Mouse (Mus musculus): ENCODE measurements around the gene Tab2. TPM values are rescaled to one million over a fixed set of nuclear protein-coding genes. Genes with fewer than 3 reads are reported as not detected.

Gene Tab2
- polyA plus RNA-seq, 1 experiment from 2014 or later = 15.8 TPM

DNA sequence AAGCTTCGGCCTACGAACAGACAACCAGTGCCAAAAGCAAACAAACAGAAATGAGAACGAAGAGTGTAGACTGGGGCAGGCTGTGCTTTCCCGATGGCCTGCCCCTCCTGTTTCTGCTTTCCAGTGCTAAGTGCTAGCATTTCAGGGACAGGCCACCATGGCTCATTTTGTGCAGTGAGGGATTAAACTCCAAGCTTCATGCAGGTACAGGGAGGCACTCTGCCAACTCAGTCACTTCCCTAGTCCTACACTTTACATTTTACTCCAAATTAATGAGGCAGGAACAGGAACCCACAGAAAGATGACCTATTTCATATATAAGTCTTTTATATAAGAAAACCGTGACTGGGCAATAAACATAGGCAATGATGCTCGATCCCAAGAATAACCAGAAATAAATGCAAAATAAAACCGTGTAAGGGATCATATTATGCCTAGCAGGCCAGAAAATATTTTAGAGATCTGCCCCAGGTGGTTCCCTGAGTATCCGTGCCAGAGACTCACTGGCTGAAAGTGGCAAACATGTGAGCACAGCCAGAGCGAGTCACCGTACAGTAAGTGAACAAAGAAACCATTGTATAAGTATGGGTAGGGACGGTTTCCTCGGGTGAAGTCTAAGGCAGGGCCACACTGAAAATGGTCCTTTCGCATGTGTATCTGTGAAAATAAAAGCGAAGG, 94.6 kb downstream of the Tab2 start:
- Histone ChIP-seq H3K4me1 (replicated peaks; ENCODE audit: control insufficient read depth, insufficient read depth, low read length) (no peaks in the 10 kb centered on the region), H3K4me2 (ENCODE audit: low read length) (no peak overlapping the region), H3K27ac (ENCODE audit: low read length) (no peak overlapping the region), H3K9me3 (ENCODE audit: control insufficient read depth, low read length) (no peaks in the 10 kb centered on the region), H3K4me3 (replicated peaks; ENCODE audit: low read length) (no peak overlapping the region), H3K9ac (replicated peaks; ENCODE audit: low read depth, low read length) (no peak overlapping the region), H3K36me3 (ENCODE audit: control insufficient read depth, insufficient read depth) (no peaks in the 10 kb centered on the region), H3K27me3 (replicated peaks; ENCODE audit: control insufficient read depth, insufficient read depth, low read length) (no peaks in the 10 kb centered on the region)
- no peak for ATAC-seq
- 70% methylated on average over 14 of the region's 14 CpGs for WGBS

DNA sequence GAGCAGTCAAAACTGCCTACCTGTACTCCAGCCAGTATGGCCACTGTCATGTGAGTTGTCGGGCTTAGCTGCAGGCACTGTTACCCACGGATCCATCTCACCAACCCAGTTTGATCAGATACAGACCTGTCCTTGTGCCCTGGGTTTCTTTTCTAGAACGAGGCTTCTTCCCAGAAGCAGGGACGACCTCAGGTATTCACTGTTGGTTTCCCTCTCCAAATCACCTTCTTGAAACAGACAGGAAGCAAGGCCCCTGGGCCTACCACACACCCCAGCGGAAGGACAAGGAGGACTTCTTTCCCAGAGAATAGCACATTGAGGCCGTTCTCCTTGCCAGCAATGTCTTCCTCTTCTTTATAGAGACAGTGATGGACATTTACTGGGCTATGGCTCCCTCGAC, 95.5 kb downstream of the Tab2 start:
- H3K9me3 ChIP-seq (ENCODE audit: control insufficient read depth, low read length) = no peaks in the 10 kb centered on the region
- H3K27ac ChIP-seq (ENCODE audit: low read length) = no peak overlapping the region
- no peaks in the 10 kb centered on the region for H3K36me3 ChIP-seq (ENCODE audit: control insufficient read depth, insufficient read depth)
- no peak for ATAC-seq
- no peaks in the 10 kb centered on the region for H3K4me1 ChIP-seq (replicated peaks; ENCODE audit: control insufficient read depth, insufficient read depth, low read length)
- H3K4me3 ChIP-seq (replicated peaks; ENCODE audit: low read length) = no peak overlapping the region
- H3K4me2 ChIP-seq (ENCODE audit: low read length) = no peak overlapping the region
- 92% methylated on average over 7 of the region's 7 CpGs for WGBS
- H3K9ac ChIP-seq (replicated peaks; ENCODE audit: low read depth, low read length) = no peak overlapping the region
- no peaks in the 10 kb centered on the region for H3K27me3 ChIP-seq (replicated peaks; ENCODE audit: control insufficient read depth, insufficient read depth, low read length)

Other genes with a start within 250 kb of the Tab2 start
- gene Katna1, start 230.2 kb downstream of the Tab2 start, polyA plus RNA-seq (2015; fragmentation: Nextera tagmentation; extraction: Ambion mirVana) = 39.8 and 45.2 TPM in 2 replicates
- gene Ginm1, start 163.4 kb downstream of the Tab2 start, polyA plus RNA-seq (2015; fragmentation: Nextera tagmentation; extraction: Ambion mirVana) = 46.5 and 51.4 TPM in 2 replicates
- gene Ppil4, start 163.3 kb downstream of the Tab2 start, polyA plus RNA-seq (2015; fragmentation: Nextera tagmentation; extraction: Ambion mirVana) = 63.7 and 65.0 TPM in 2 replicates
- 0.06 and 0.08 TPM in 2 replicates for gene Zc3h12d, start 123.8 kb downstream of the Tab2 start, polyA plus RNA-seq (2015; fragmentation: Nextera tagmentation; extraction: Ambion mirVana)

All from forebrain, embryonic 16.5 days (tissue).